Mouse (Mus musculus): ENCODE measurements around the gene Prkra.

GRCm38 (mm10) chr2:76630293-76630692, 17.5 kb downstream of the Prkra start:
- TF ChIP-seq POLR2A (IDR thresholded peaks at IDR 0.05; ENCODE audit: extremely low read depth, insufficient read depth, low read length) (no peak), CTCF (IDR thresholded peaks at IDR 0.05; ENCODE audit: extremely low read depth, insufficient read depth, low read length) (no peak)
